ENCODE assay signal across 8 mouse cellular contexts in the genomic region with DNA sequence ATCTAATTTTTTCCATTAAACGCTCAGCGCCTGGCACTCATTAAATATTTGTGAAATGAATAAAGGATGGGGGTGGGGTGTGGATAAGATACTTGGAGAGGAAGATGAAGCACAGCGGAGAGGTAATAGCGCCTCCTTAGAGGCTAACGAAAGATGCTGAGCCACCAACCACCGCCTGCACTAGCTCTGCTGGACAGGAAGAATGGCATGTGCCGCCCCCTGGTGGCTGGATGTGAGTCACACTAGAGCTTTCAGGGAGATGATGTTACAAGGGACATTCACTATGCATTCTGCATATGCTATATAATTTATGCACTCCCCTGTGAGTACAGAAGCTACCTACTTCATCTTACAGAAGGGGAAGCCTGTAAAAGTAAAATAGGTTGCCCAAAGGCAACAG. TPM values are rescaled to one million over a fixed set of nuclear protein-coding genes. Genes with fewer than 3 reads are reported as not detected.
DNase-seq lines count a peak whose midpoint lies in the region; ATAC-seq and TF ChIP-seq lines count a peak whose summit lies in the region.

No protein-coding gene starts in this region.

- no peak overlapping the region for H3K4me3 ChIP-seq in midbrain, embryonic 10.5 days
- H3K4me3 ChIP-seq in midbrain, embryonic 16.5 days (ENCODE audit: low read depth, low read length) = no peak overlapping the region
- no peak overlapping the region for H3K4me3 ChIP-seq in intestine, embryonic 15.5 days (replicated peaks)
- H3K4me3 ChIP-seq in limb, embryonic 14.5 days (replicated peaks; ENCODE audit: low read length) = no peak overlapping the region

- no peaks in the 10 kb centered on the region for H3K36me3 ChIP-seq in midbrain, embryonic 10.5 days
- no peaks in the 10 kb centered on the region for H3K36me3 ChIP-seq in midbrain, embryonic 16.5 days (ENCODE audit: control insufficient read depth, insufficient read depth, low read length)
- no peaks in the 10 kb centered on the region for H3K36me3 ChIP-seq in intestine, embryonic 15.5 days
- no peaks in the 10 kb centered on the region for H3K36me3 ChIP-seq in limb, embryonic 14.5 days (ENCODE audit: control insufficient read depth, insufficient read depth, low read length)

- DNase-seq in midbrain, embryonic 10.5 days (ENCODE audit: low spot score) = peak; percentile 85
- DNase-seq in c-Kit-negative CD71-positive TER-119-positive erythroid progenitor cells, embryonic 14.5 days (ENCODE audit: low read depth, low spot score) = peak; percentile 60
- DNase-seq in limb, embryonic 14.5 days (ENCODE audit: low spot score) = peak; percentile 70
- peak; percentile 81 for DNase-seq in ovary, postnatal 14 days (ENCODE audit: low spot score)
- peak; percentile 94 for DNase-seq in thymus, postnatal 14 days

- H3K4me2 ChIP-seq in midbrain, embryonic 16.5 days (ENCODE audit: low read length) = no peak overlapping the region
- H3K4me2 ChIP-seq in intestine, embryonic 15.5 days (replicated peaks) = no peak overlapping the region
- no peak overlapping the region for H3K4me2 ChIP-seq in limb, embryonic 14.5 days (replicated peaks; ENCODE audit: low read depth, low read length, severe bottlenecking)

- H3K27ac ChIP-seq in midbrain, embryonic 10.5 days (replicated peaks) = no peak overlapping the region
- no peak overlapping the region for H3K27ac ChIP-seq in midbrain, embryonic 16.5 days (ENCODE audit: low read length)
- H3K27ac ChIP-seq in intestine, embryonic 15.5 days = no peak overlapping the region
- no peak overlapping the region for H3K27ac ChIP-seq in limb, embryonic 14.5 days (replicated peaks; ENCODE audit: low read depth, low read length)

- H3K9me3 ChIP-seq in midbrain, embryonic 10.5 days (replicated peaks) = no peaks in the 10 kb centered on the region
- H3K9me3 ChIP-seq in midbrain, embryonic 16.5 days (replicated peaks; ENCODE audit: control insufficient read depth, low read length, poor library complexity, severe bottlenecking) = no peaks in the 10 kb centered on the region
- no peaks in the 10 kb centered on the region for H3K9me3 ChIP-seq in intestine, embryonic 15.5 days
- no peaks in the 10 kb centered on the region for H3K9me3 ChIP-seq in limb, embryonic 14.5 days (ENCODE audit: control insufficient read depth, low read length)

- H3K27me3 ChIP-seq in midbrain, embryonic 10.5 days (ENCODE audit: low read depth, poor library complexity, severe bottlenecking) = peaks cover 21% of the 10 kb centered on the region
- H3K27me3 ChIP-seq in midbrain, embryonic 16.5 days (ENCODE audit: control insufficient read depth, insufficient read depth, low read depth, low read length) = no peaks in the 10 kb centered on the region
- H3K27me3 ChIP-seq in intestine, embryonic 15.5 days (replicated peaks) = no peaks in the 10 kb centered on the region
- no peaks in the 10 kb centered on the region for H3K27me3 ChIP-seq in limb, embryonic 14.5 days (ENCODE audit: control insufficient read depth, insufficient read depth, low read length)

- H3K9ac ChIP-seq in midbrain, embryonic 16.5 days (ENCODE audit: low read depth, low read length) = no peak overlapping the region
- no peak overlapping the region for H3K9ac ChIP-seq in intestine, embryonic 15.5 days
- no peak overlapping the region for H3K9ac ChIP-seq in limb, embryonic 14.5 days (ENCODE audit: low read depth, low read length, severe bottlenecking)

- H3K4me1 ChIP-seq in midbrain, embryonic 10.5 days = peaks cover 33% of the 10 kb centered on the region
- peaks cover 11% of the 10 kb centered on the region for H3K4me1 ChIP-seq in midbrain, embryonic 16.5 days (ENCODE audit: control insufficient read depth, insufficient read depth, low read length)
- H3K4me1 ChIP-seq in intestine, embryonic 15.5 days (replicated peaks) = peaks cover 5% of the 10 kb centered on the region; the same call in 1 of the 2 replicates
- H3K4me1 ChIP-seq in limb, embryonic 14.5 days (ENCODE audit: control insufficient read depth, insufficient read depth, low read length) = peaks cover 16% of the 10 kb centered on the region; the same call in 1 of the 2 replicates

- WGBS in midbrain, embryonic 10.5 days = 7% methylated on average over 7 of the region's 7 CpGs
- 4% methylated on average over 7 of the region's 7 CpGs for WGBS in midbrain, embryonic 16.5 days
- 13% methylated on average over 7 of the region's 7 CpGs for WGBS in intestine, embryonic 15.5 days
- WGBS in limb, embryonic 14.5 days = 17% methylated on average over 7 of the region's 7 CpGs

- TF ChIP-seq POLR2A in limb, embryonic 14.5 days (IDR thresholded peaks at IDR 0.05; ENCODE audit: borderline replicate concordance, extremely low read depth, insufficient read depth, insufficient read length) = no peak

- no peak for ATAC-seq in midbrain, embryonic 16.5 days
- peak; percentile 78 for ATAC-seq in frontal cortex, adult (ENCODE audit: low TSS enrichment)
- peak; percentile 26; the same call in 1 of the 2 replicates for ATAC-seq in intestine, embryonic 15.5 days
- ATAC-seq in limb, embryonic 14.5 days (ENCODE audit: low FRiP score, low read depth) = no peak

RNA-seq across cellular contexts. Expression of a gene that starts 4.9 kb away (rescaled TPM):
- polyA plus RNA-seq in midbrain, embryonic 10.5 days (2016; fragmentation: Nextera tagmentation; extraction: Ambion mirVana) = 41.8 and 42.8 TPM in 2 replicates
- polyA plus RNA-seq in midbrain, embryonic 16.5 days (2015; fragmentation: Nextera tagmentation; extraction: Ambion mirVana) = 149 and 180 TPM in 2 replicates
- polyA plus RNA-seq in intestine, embryonic 15.5 days (2015; fragmentation: Nextera tagmentation; extraction: Ambion mirVana) = 37.1 and 42.3 TPM in 2 replicates
- 58.2 and 58.4 TPM in 2 replicates for polyA plus RNA-seq in limb, embryonic 14.5 days (2012; rRNA removed)
- polyA plus RNA-seq in limb, embryonic 14.5 days (2014; fragmentation: Nextera tagmentation; extraction: Ambion mirVana) = 58.0 and 60.5 TPM in 2 replicates

RNA-seq across cellular contexts. Expression of a gene that starts 37.7 kb away (rescaled TPM):
- 0.49 and 0.70 TPM in 2 replicates for polyA plus RNA-seq in midbrain, embryonic 10.5 days (2016; fragmentation: Nextera tagmentation; extraction: Ambion mirVana)
- 0.19 and 0.72 TPM in 2 replicates for polyA plus RNA-seq in midbrain, embryonic 16.5 days (2015; fragmentation: Nextera tagmentation; extraction: Ambion mirVana)
- polyA plus RNA-seq in intestine, embryonic 15.5 days (2015; fragmentation: Nextera tagmentation; extraction: Ambion mirVana) = 2.5 and 2.9 TPM in 2 replicates
- polyA plus RNA-seq in limb, embryonic 14.5 days (2012; rRNA removed) = 8.3 and 9.1 TPM in 2 replicates
- polyA plus RNA-seq in limb, embryonic 14.5 days (2014; fragmentation: Nextera tagmentation; extraction: Ambion mirVana) = 3.1 and 3.4 TPM in 2 replicates

Comparison
In these comparisons a context has a peak if more than half of its experiments do, and no peak if none do; other contexts are left out.
1. ATAC-seq: peak in frontal cortex, adult (single experiment) and intestine, embryonic 15.5 days (single experiment); none in midbrain, embryonic 16.5 days (single experiment) and limb, embryonic 14.5 days (single experiment).
2. Peak in every context shown above with its lines, with median percentiles within 50 percentile points of each other: DNase-seq.